Mouse (Mus musculus) neural tube, embryonic 13.5 days (tissue): Measurements from ENCODE around the gene Chtf18. TPM values are rescaled to one million over a fixed set of nuclear protein-coding genes. Genes with fewer than 3 reads are reported as not detected.
A peak's percentile ranks its signal among the peaks of the same experiment; 100 is the strongest.

Source experiments
- ATAC-seq: fragments of 200-750 bp; cut with Nextera tagmentation; 2 replicates; pipeline ENCODE4 v1.8.0; 2017; ENCODE audit warnings: low read depth, mild to moderate bottlenecking, moderate TSS enrichment, moderate library complexity
- H3K27ac ChIP-seq: fragments of 300-500 bp; sonication (generic); replicated peaks from 2 replicates; pipeline ENCODE4 v1.5.1; 2015; ENCODE audit warnings: moderate library complexity, mild to moderate bottlenecking, inconsistent platforms
- H3K27me3 ChIP-seq: fragments of 300-500 bp; sonication (generic); 2 replicates; pipeline ENCODE4 v1.6.1; 2015; ENCODE audit warnings: mild to moderate bottlenecking, inconsistent platforms
- H3K36me3 ChIP-seq: fragments of 300-500 bp; sonication (generic); 2 replicates; pipeline ENCODE4 v1.6.1; 2015; ENCODE audit warnings: mild to moderate bottlenecking, inconsistent platforms
- H3K4me1 ChIP-seq: fragments of 300-500 bp; sonication (generic); replicated peaks from 2 replicates; pipeline ENCODE4 v1.6.1; 2015; ENCODE audit warnings: inconsistent platforms
- H3K4me2 ChIP-seq: fragments of 300-500 bp; sonication (generic); 2 replicates; pipeline ENCODE4 v1.6.1; 2015; ENCODE audit warnings: inconsistent platforms, mild to moderate bottlenecking, moderate library complexity
- H3K4me3 ChIP-seq: fragments of 300-500 bp; sonication (generic); 2 replicates; pipeline ENCODE4 v1.5.1; 2015; ENCODE audit warnings: mild to moderate bottlenecking, inconsistent platforms
- H3K9ac ChIP-seq: fragments of 300-500 bp; sonication (generic); 2 replicates; pipeline ENCODE4 v1.6.1; 2015; ENCODE audit warnings: moderate library complexity, mild to moderate bottlenecking, inconsistent platforms
- H3K9me3 ChIP-seq: fragments of 300-500 bp; sonication (generic); 2 replicates; pipeline ENCODE4 v1.6.1; 2016; ENCODE audit warnings: inconsistent platforms
- WGBS: fragments of 180-500 bp; shearing (Covaris S2); methylation state at CpG from one replicate; pipeline ENCODE4 v1.1.7; 2015; 5-methylcytosine and 5-hydroxymethylcytosine counted together
- polyA plus RNA-seq: library from polyadenylated mRNA; unstranded; fragments of >200 nt; fragmentation: Nextera tagmentation; extraction: Ambion mirVana; gene quantifications from 2 replicates; pipeline ENCODE4 v1.2.1, GENCODE M21; 2015

Gene Chtf18
- polyA plus RNA-seq, 1 experiment from 2014 or later: 7.3 TPM

- Histone ChIP-seq H3K27me3 (no peaks in the 10 kb centered on the region), H3K4me1 (peaks cover 22% of the 10 kb centered on the region), H3K9ac (no peak overlapping the region), H3K9me3 (no peaks in the 10 kb centered on the region), H3K4me2 (no peak overlapping the region), H3K36me3 (peaks cover 8% of the 10 kb centered on the region), H3K27ac (no peak overlapping the region), H3K4me3 (no peak overlapping the region)
- 77% methylated on average over 6 of the region's 6 CpGs for WGBS
- no peak for ATAC-seq
These were observed 2.0 kb downstream of the Chtf18 start for GRCm38 (mm10) chr17:25725264-25725663.

GRCm38 (mm10) chr17:25723919-25724318 is 3.3 kb downstream of the Chtf18 start:
- 80% methylated on average over 7 of the region's 7 CpGs for WGBS
- Histone ChIP-seq H3K4me1 (peaks cover 22% of the 10 kb centered on the region), H3K9me3 (no peaks in the 10 kb centered on the region), H3K9ac (no peak overlapping the region), H3K27me3 (no peaks in the 10 kb centered on the region), H3K4me3 (no peak overlapping the region), H3K27ac (no peak overlapping the region), H3K4me2 (no peak overlapping the region), H3K36me3 (0 out of 2 replicates have a peak, but pooled peaks cover 5% of the 10 kb centered on the region)
- ATAC-seq: no peak

GRCm38 (mm10) chr17:25723470-25723869 is 3.7 kb downstream of the Chtf18 start:
- no peak for ATAC-seq
- H3K4me1 ChIP-seq: peaks cover 18% of the 10 kb centered on the region
- H3K27ac ChIP-seq: no peak overlapping the region
- no peak overlapping the region for H3K4me2 ChIP-seq
- H3K9ac ChIP-seq: no peak overlapping the region
- H3K36me3 ChIP-seq: 0 out of 2 replicates have a peak, but pooled peaks cover 5% of the 10 kb centered on the region
- H3K27me3 ChIP-seq: peaks cover 1% of the 10 kb centered on the region; the same call in 1 of the 2 replicates
- no peaks in the 10 kb centered on the region for H3K9me3 ChIP-seq
- no peak overlapping the region for H3K4me3 ChIP-seq
- 96% methylated on average over 19 of the region's 19 CpGs for WGBS

GRCm38 (mm10) chr17:25721476-25721875 is 5.7 kb downstream of the Chtf18 start:
- WGBS: 94% methylated on average over 5 of the region's 5 CpGs
- peaks cover 16% of the 10 kb centered on the region for H3K4me1 ChIP-seq
- no peaks in the 10 kb centered on the region for H3K9me3 ChIP-seq
- no peak overlapping the region for H3K27ac ChIP-seq
- 0 out of 2 replicates have a peak, but pooled peaks cover 5% of the 10 kb centered on the region for H3K36me3 ChIP-seq
- H3K4me2 ChIP-seq: no peak overlapping the region
- ATAC-seq: no peak
- peaks cover 21% of the 10 kb centered on the region for H3K27me3 ChIP-seq
- no peak overlapping the region for H3K9ac ChIP-seq
- no peak overlapping the region for H3K4me3 ChIP-seq

- H3K36me3 ChIP-seq: 0 out of 2 replicates have a peak, but pooled peaks cover 5% of the 10 kb centered on the region
- no peak for ATAC-seq
- H3K4me3 ChIP-seq: peak overlapping the region; percentile 37
- H3K27me3 ChIP-seq: peaks cover 38% of the 10 kb centered on the region
- no peaks in the 10 kb centered on the region for H3K9me3 ChIP-seq
- 11% methylated on average over 6 of the region's 6 CpGs for WGBS
- peak overlapping the region; percentile 67 for H3K9ac ChIP-seq
- H3K4me2 ChIP-seq: peak overlapping the region; percentile 65
- H3K4me1 ChIP-seq: peaks cover 14% of the 10 kb centered on the region
- no peak overlapping the region for H3K27ac ChIP-seq
These were observed 9.5 kb downstream of the Chtf18 start for GRCm38 (mm10) chr17:25717691-25718090.

GRCm38 (mm10) chr17:25716711-25717637 is 10.2 kb downstream of the Chtf18 start, which contains the start of gene Gng13:
TSS of gene Gng13 (plus strand) at chr17:25717171.
- no peak within 1 kb of the TSS for H3K27ac ChIP-seq
- H3K9me3 ChIP-seq: no peaks in the 10 kb centered on the region
- 0 out of 2 replicates have a peak, but pooled peaks cover under 1% of the 10 kb centered on the region for H3K36me3 ChIP-seq
- H3K4me2 ChIP-seq: peak within 1 kb of the TSS; percentile 65
- peaks cover 38% of the 10 kb centered on the region for H3K27me3 ChIP-seq
- WGBS: 1% methylated on average over 45 of the region's 45 CpGs
- peak within 1 kb of the TSS; percentile 67 for H3K9ac ChIP-seq
- peak within 1 kb of the TSS; percentile 37 for H3K4me3 ChIP-seq
- H3K4me1 ChIP-seq: peaks cover 14% of the 10 kb centered on the region
- 0 out of 2 replicates have a peak, but pooled peaks have one; percentile 21 for ATAC-seq

GRCm38 (mm10) chr17:25716130-25716529 is 11.1 kb downstream of the Chtf18 start:
- H3K4me3 ChIP-seq: no peak overlapping the region
- H3K4me2 ChIP-seq: no peak overlapping the region
- peaks cover 14% of the 10 kb centered on the region for H3K4me1 ChIP-seq
- H3K27me3 ChIP-seq: peaks cover 38% of the 10 kb centered on the region
- no peak overlapping the region for H3K27ac ChIP-seq
- WGBS: 4% methylated on average over 6 of the region's 6 CpGs
- no peaks in the 10 kb centered on the region for H3K36me3 ChIP-seq
- H3K9ac ChIP-seq: no peak overlapping the region
- no peak for ATAC-seq
- no peaks in the 10 kb centered on the region for H3K9me3 ChIP-seq

GRCm38 (mm10) chr17:25715627-25716026 is 11.6 kb downstream of the Chtf18 start:
- no peak for ATAC-seq
- Histone ChIP-seq H3K27ac (no peak overlapping the region), H3K9ac (no peak overlapping the region), H3K9me3 (no peaks in the 10 kb centered on the region), H3K4me2 (no peak overlapping the region), H3K4me3 (no peak overlapping the region), H3K36me3 (no peaks in the 10 kb centered on the region), H3K27me3 (peaks cover 38% of the 10 kb centered on the region), H3K4me1 (peaks cover 14% of the 10 kb centered on the region)
- 60% methylated on average over 3 of the region's 3 CpGs for WGBS

- Histone ChIP-seq H3K4me1 (0 out of 2 replicates have a peak, but pooled peaks cover under 1% of the 10 kb centered on the region), H3K4me3 (no peak overlapping the region), H3K27me3 (peaks cover 13% of the 10 kb centered on the region), H3K36me3 (no peaks in the 10 kb centered on the region), H3K4me2 (no peak overlapping the region), H3K9me3 (no peaks in the 10 kb centered on the region), H3K9ac (no peak overlapping the region), H3K27ac (no peak overlapping the region)
- no peak for ATAC-seq
- WGBS: 78% methylated on average over 4 of the region's 4 CpGs
These were observed 16.1 kb downstream of the Chtf18 start for GRCm38 (mm10) chr17:25711136-25711535.

GRCm38 (mm10) chr17:25709994-25710393 is 17.2 kb downstream of the Chtf18 start:
- Histone ChIP-seq H3K27me3 (peaks cover 1% of the 10 kb centered on the region; the same call in 1 of the 2 replicates), H3K4me2 (no peak overlapping the region), H3K4me1 (no peaks in the 10 kb centered on the region), H3K4me3 (no peak overlapping the region), H3K27ac (no peak overlapping the region), H3K9ac (no peak overlapping the region), H3K9me3 (no peaks in the 10 kb centered on the region), H3K36me3 (no peaks in the 10 kb centered on the region)
- ATAC-seq: no peak
- WGBS: 94% methylated on average over 2 of the region's 2 CpGs

GRCm38 (mm10) chr17:25700863-25701496 is 26.2 kb downstream of the Chtf18 start:
- Histone ChIP-seq H3K4me2 (no peak overlapping the region), H3K9me3 (no peaks in the 10 kb centered on the region), H3K27me3 (no peaks in the 10 kb centered on the region; the same call in 1 of the 2 replicates), H3K4me1 (no peaks in the 10 kb centered on the region), H3K4me3 (no peak overlapping the region), H3K36me3 (no peaks in the 10 kb centered on the region), H3K27ac (no peak overlapping the region), H3K9ac (no peak overlapping the region)
- 58% methylated on average over 9 of the region's 9 CpGs for WGBS
- no peak for ATAC-seq

- Histone ChIP-seq H3K27ac (no peak overlapping the region), H3K4me2 (no peak overlapping the region), H3K9me3 (no peaks in the 10 kb centered on the region), H3K36me3 (no peaks in the 10 kb centered on the region), H3K9ac (no peak overlapping the region), H3K27me3 (no peaks in the 10 kb centered on the region; the same call in 1 of the 2 replicates), H3K4me1 (no peaks in the 10 kb centered on the region), H3K4me3 (no peak overlapping the region)
- ATAC-seq: 0 out of 2 replicates have a peak, but pooled peaks have one; percentile 65
- 14% methylated on average over 7 of the region's 7 CpGs for WGBS
These were observed 28.8 kb downstream of the Chtf18 start for GRCm38 (mm10) chr17:25698446-25698845.
